Mouse (Mus musculus): Measurements from ENCODE around the gene Gpc6. TPM values are rescaled to one million over a fixed set of nuclear protein-coding genes. Genes with fewer than 3 reads are reported as not detected.
A peak's percentile ranks its signal among the peaks of the same experiment; 100 is the strongest.

Gene Gpc6
- polyA plus RNA-seq, 1 experiment from 2014 or later = 32.2 TPM

- H3K9me3 ChIP-seq (ENCODE audit: control insufficient read depth, low read length) = no peaks in the 10 kb centered on the region
- WGBS = 91% methylated on average over 3 of the region's 3 CpGs
Observed at GRCm38 (mm10) chr14:117716305-117716704, 791.2 kb downstream of the Gpc6 start.

GRCm38 (mm10) chr14:117728741-117729140 lies 803.6 kb downstream of the Gpc6 start:
- Histone ChIP-seq H3K4me3 (ENCODE audit: low read depth, low read length) (no peak overlapping the region), H3K27ac (ENCODE audit: low read depth, low read length) (no peak overlapping the region), H3K4me1 (replicated peaks; ENCODE audit: control insufficient read depth, insufficient read depth, low read length) (no peaks in the 10 kb centered on the region), H3K36me3 (ENCODE audit: control insufficient read depth, insufficient read depth, low read length) (no peaks in the 10 kb centered on the region), H3K9me3 (ENCODE audit: control insufficient read depth, low read length) (no peaks in the 10 kb centered on the region), H3K9ac (ENCODE audit: low read depth, low read length) (no peak overlapping the region), H3K4me2 (replicated peaks; ENCODE audit: low read depth, low read length) (no peak overlapping the region), H3K27me3 (ENCODE audit: control insufficient read depth, insufficient read depth, low read length) (no peaks in the 10 kb centered on the region)
- DNase-seq (ENCODE audit: low spot score) = no peak
- 93% methylated on average over 2 of the region's 2 CpGs for WGBS
- ATAC-seq (ENCODE audit: low FRiP score) = no peak

More at GRCm38 (mm10) chr14:117716305-117716704, 791.2 kb downstream of the Gpc6 start:
- Histone ChIP-seq H3K4me1 (replicated peaks; ENCODE audit: control insufficient read depth, insufficient read depth, low read length) (no peaks in the 10 kb centered on the region), H3K27ac (ENCODE audit: low read depth, low read length) (no peak overlapping the region), H3K9ac (ENCODE audit: low read depth, low read length) (no peak overlapping the region), H3K27me3 (ENCODE audit: control insufficient read depth, insufficient read depth, low read length) (no peaks in the 10 kb centered on the region), H3K4me2 (replicated peaks; ENCODE audit: low read depth, low read length) (no peak overlapping the region), H3K36me3 (ENCODE audit: control insufficient read depth, insufficient read depth, low read length) (no peaks in the 10 kb centered on the region), H3K4me3 (ENCODE audit: low read depth, low read length) (no peak overlapping the region)
- no peak for DNase-seq (ENCODE audit: low spot score)
- ATAC-seq (ENCODE audit: low FRiP score) = no peak

GRCm38 (mm10) chr14:117755231-117755630 lies 830.1 kb downstream of the Gpc6 start:
- no peaks in the 10 kb centered on the region for H3K4me1 ChIP-seq (replicated peaks; ENCODE audit: control insufficient read depth, insufficient read depth, low read length)
- no peaks in the 10 kb centered on the region; the same call in 1 of the 2 replicates for H3K9me3 ChIP-seq (ENCODE audit: control insufficient read depth, low read length)
- H3K4me2 ChIP-seq (replicated peaks; ENCODE audit: low read depth, low read length) = no peak overlapping the region
- ATAC-seq (ENCODE audit: low FRiP score) (no peak), DNase-seq (ENCODE audit: low spot score) (no peak)
- no peaks in the 10 kb centered on the region for H3K27me3 ChIP-seq (ENCODE audit: control insufficient read depth, insufficient read depth, low read length)
- 80% methylated on average over 7 of the region's 7 CpGs for WGBS
- H3K36me3 ChIP-seq (ENCODE audit: control insufficient read depth, insufficient read depth, low read length) = no peaks in the 10 kb centered on the region
- no peak overlapping the region for H3K4me3 ChIP-seq (ENCODE audit: low read depth, low read length)
- no peak overlapping the region for H3K27ac ChIP-seq (ENCODE audit: low read depth, low read length)
- no peak overlapping the region for H3K9ac ChIP-seq (ENCODE audit: low read depth, low read length)

GRCm38 (mm10) chr14:117756505-117756904 lies 831.4 kb downstream of the Gpc6 start:
- ATAC-seq (ENCODE audit: low FRiP score) (no peak), DNase-seq (ENCODE audit: low spot score) (no peak)
- Histone ChIP-seq H3K4me1 (replicated peaks; ENCODE audit: control insufficient read depth, insufficient read depth, low read length) (no peaks in the 10 kb centered on the region), H3K9ac (ENCODE audit: low read depth, low read length) (no peak overlapping the region), H3K4me2 (replicated peaks; ENCODE audit: low read depth, low read length) (no peak overlapping the region), H3K9me3 (ENCODE audit: control insufficient read depth, low read length) (no peaks in the 10 kb centered on the region), H3K27me3 (ENCODE audit: control insufficient read depth, insufficient read depth, low read length) (no peaks in the 10 kb centered on the region), H3K27ac (ENCODE audit: low read depth, low read length) (no peak overlapping the region), H3K4me3 (ENCODE audit: low read depth, low read length) (no peak overlapping the region), H3K36me3 (ENCODE audit: control insufficient read depth, insufficient read depth, low read length) (no peaks in the 10 kb centered on the region)
- 89% methylated on average over 7 of the region's 7 CpGs for WGBS

GRCm38 (mm10) chr14:117757790-117758358 lies 832.8 kb downstream of the Gpc6 start:
- DNase-seq (ENCODE audit: low spot score) = no peak
- ATAC-seq (ENCODE audit: low FRiP score) = peak; percentile 59
- Histone ChIP-seq H3K4me3 (ENCODE audit: low read depth, low read length) (no peak overlapping the region), H3K36me3 (ENCODE audit: control insufficient read depth, insufficient read depth, low read length) (no peaks in the 10 kb centered on the region), H3K4me1 (replicated peaks; ENCODE audit: control insufficient read depth, insufficient read depth, low read length) (no peaks in the 10 kb centered on the region), H3K9me3 (ENCODE audit: control insufficient read depth, low read length) (no peaks in the 10 kb centered on the region), H3K27ac (ENCODE audit: low read depth, low read length) (no peak overlapping the region), H3K4me2 (replicated peaks; ENCODE audit: low read depth, low read length) (no peak overlapping the region), H3K9ac (ENCODE audit: low read depth, low read length) (no peak overlapping the region), H3K27me3 (ENCODE audit: control insufficient read depth, insufficient read depth, low read length) (no peaks in the 10 kb centered on the region)
- 58% methylated on average over 6 of the region's 6 CpGs for WGBS

- DNase-seq (ENCODE audit: low spot score) = no peak
- Histone ChIP-seq H3K4me2 (replicated peaks; ENCODE audit: low read depth, low read length) (no peak overlapping the region), H3K4me1 (replicated peaks; ENCODE audit: control insufficient read depth, insufficient read depth, low read length) (no peaks in the 10 kb centered on the region), H3K36me3 (ENCODE audit: control insufficient read depth, insufficient read depth, low read length) (no peaks in the 10 kb centered on the region), H3K4me3 (ENCODE audit: low read depth, low read length) (no peak overlapping the region), H3K9me3 (ENCODE audit: control insufficient read depth, low read length) (no peaks in the 10 kb centered on the region), H3K27ac (ENCODE audit: low read depth, low read length) (no peak overlapping the region), H3K9ac (ENCODE audit: low read depth, low read length) (no peak overlapping the region), H3K27me3 (ENCODE audit: control insufficient read depth, insufficient read depth, low read length) (no peaks in the 10 kb centered on the region)
- no peak for ATAC-seq (ENCODE audit: low FRiP score)
- 82% methylated on average over 4 of the region's 4 CpGs for WGBS
Observed at GRCm38 (mm10) chr14:117760830-117761517, 835.9 kb downstream of the Gpc6 start.

- Histone ChIP-seq H3K9me3 (ENCODE audit: control insufficient read depth, low read length) (no peaks in the 10 kb centered on the region), H3K27ac (ENCODE audit: low read depth, low read length) (no peak overlapping the region), H3K4me3 (ENCODE audit: low read depth, low read length) (no peak overlapping the region), H3K4me1 (replicated peaks; ENCODE audit: control insufficient read depth, insufficient read depth, low read length) (no peaks in the 10 kb centered on the region), H3K27me3 (ENCODE audit: control insufficient read depth, insufficient read depth, low read length) (no peaks in the 10 kb centered on the region), H3K36me3 (ENCODE audit: control insufficient read depth, insufficient read depth, low read length) (no peaks in the 10 kb centered on the region), H3K9ac (ENCODE audit: low read depth, low read length) (no peak overlapping the region), H3K4me2 (replicated peaks; ENCODE audit: low read depth, low read length) (no peak overlapping the region)
- 71% methylated on average over 5 of the region's 5 CpGs for WGBS
- DNase-seq (ENCODE audit: low spot score) = no peak
- no peak; the same call in 1 of the 2 replicates for ATAC-seq (ENCODE audit: low FRiP score)
Observed at GRCm38 (mm10) chr14:117762934-117763333, 837.8 kb downstream of the Gpc6 start.

GRCm38 (mm10) chr14:117767861-117768260 lies 842.7 kb downstream of the Gpc6 start:
- ATAC-seq (ENCODE audit: low FRiP score) (no peak), DNase-seq (ENCODE audit: low spot score) (no peak)
- no peak overlapping the region for H3K27ac ChIP-seq (ENCODE audit: low read depth, low read length)
- 92% methylated on average over 4 of the region's 4 CpGs for whole genome bisulfite sequencing
- no peak overlapping the region for H3K4me3 ChIP-seq (ENCODE audit: low read depth, low read length)
- H3K27me3 ChIP-seq (ENCODE audit: control insufficient read depth, insufficient read depth, low read length) = no peaks in the 10 kb centered on the region
- H3K36me3 ChIP-seq (ENCODE audit: control insufficient read depth, insufficient read depth, low read length) = no peaks in the 10 kb centered on the region
- H3K9me3 ChIP-seq (ENCODE audit: control insufficient read depth, low read length) = no peaks in the 10 kb centered on the region
- no peak overlapping the region for H3K9ac ChIP-seq (ENCODE audit: low read depth, low read length)
- no peaks in the 10 kb centered on the region for H3K4me1 ChIP-seq (replicated peaks; ENCODE audit: control insufficient read depth, insufficient read depth, low read length)
- no peak overlapping the region for H3K4me2 ChIP-seq (replicated peaks; ENCODE audit: low read depth, low read length)

- H3K27ac ChIP-seq (ENCODE audit: low read depth, low read length) = no peak overlapping the region
Observed at GRCm38 (mm10) chr14:117768697-117769096, 843.6 kb downstream of the Gpc6 start.

More at GRCm38 (mm10) chr14:117768697-117769096, 843.6 kb downstream of the Gpc6 start:
- Histone ChIP-seq H3K4me1 (replicated peaks; ENCODE audit: control insufficient read depth, insufficient read depth, low read length) (no peaks in the 10 kb centered on the region), H3K4me3 (ENCODE audit: low read depth, low read length) (no peak overlapping the region), H3K4me2 (replicated peaks; ENCODE audit: low read depth, low read length) (no peak overlapping the region), H3K9me3 (ENCODE audit: control insufficient read depth, low read length) (no peaks in the 10 kb centered on the region), H3K27me3 (ENCODE audit: control insufficient read depth, insufficient read depth, low read length) (no peaks in the 10 kb centered on the region), H3K9ac (ENCODE audit: low read depth, low read length) (no peak overlapping the region), H3K36me3 (ENCODE audit: control insufficient read depth, insufficient read depth, low read length) (no peaks in the 10 kb centered on the region)
- WGBS = 95% methylated on average over 7 of the region's 7 CpGs
- ATAC-seq (ENCODE audit: low FRiP score) (no peak), DNase-seq (ENCODE audit: low spot score) (no peak)
